Mouse (Mus musculus) cerebellum, adult 11-12 months (tissue): ENCODE measurements around the gene Gpc3.
"Not testable (repeated sequence)": the region's sequence is repeated elsewhere in the genome, so short reads cannot be mapped to it uniquely, and the experiment has no call there.

ENCODE experiments used
- DNase-seq: peaks from one replicate; pipeline ENCODE4 v3.0.0; 2022

Gpc3 gene

DNA sequence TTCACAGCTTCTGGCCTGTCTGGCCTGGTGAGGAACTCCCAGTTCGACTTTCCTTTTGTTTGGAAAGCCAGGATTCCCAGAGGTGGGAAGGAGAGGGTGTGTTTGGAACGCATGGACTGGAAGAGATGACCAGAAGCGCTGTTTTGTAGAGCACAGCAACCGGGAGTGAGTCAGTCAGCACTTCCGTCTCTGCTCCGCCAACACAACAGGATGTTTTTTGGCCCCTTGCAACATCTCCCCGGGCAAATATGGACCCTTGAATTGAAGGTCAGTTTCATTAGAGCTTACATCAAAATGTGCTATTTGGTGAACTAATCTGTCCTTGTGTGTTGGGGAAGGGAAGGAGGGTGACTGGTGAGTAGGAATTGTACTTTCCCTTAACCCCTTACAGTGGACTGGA lies 340.7 kb downstream of the Gpc3 start:
- DNase-seq = no peak

DNA sequence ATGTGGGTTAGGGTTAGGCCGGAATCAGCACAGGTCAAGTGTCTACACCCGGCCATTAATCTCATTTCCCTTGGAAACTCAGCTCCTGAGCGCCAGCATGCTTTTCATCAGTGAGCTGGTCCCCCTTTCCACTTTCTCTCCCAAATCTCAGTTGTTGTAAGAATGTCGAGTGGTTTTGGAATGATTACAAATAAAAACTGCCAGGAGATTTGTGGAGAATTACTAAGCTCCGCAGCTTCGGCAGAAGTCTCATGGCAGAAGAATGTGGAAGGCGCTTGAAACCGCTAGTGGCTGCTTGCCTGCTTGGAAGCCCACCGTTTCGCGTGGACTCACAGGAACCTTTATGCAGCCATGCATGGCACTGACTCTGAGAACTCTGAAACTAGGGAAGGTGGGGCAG lies 351.8 kb downstream of the Gpc3 start:
- no peak for DNase-seq

- DNase-seq = no peak
These were observed 352.2 kb downstream of the Gpc3 start for GRCm38 (mm10) chrX:52261546-52261945.

DNA sequence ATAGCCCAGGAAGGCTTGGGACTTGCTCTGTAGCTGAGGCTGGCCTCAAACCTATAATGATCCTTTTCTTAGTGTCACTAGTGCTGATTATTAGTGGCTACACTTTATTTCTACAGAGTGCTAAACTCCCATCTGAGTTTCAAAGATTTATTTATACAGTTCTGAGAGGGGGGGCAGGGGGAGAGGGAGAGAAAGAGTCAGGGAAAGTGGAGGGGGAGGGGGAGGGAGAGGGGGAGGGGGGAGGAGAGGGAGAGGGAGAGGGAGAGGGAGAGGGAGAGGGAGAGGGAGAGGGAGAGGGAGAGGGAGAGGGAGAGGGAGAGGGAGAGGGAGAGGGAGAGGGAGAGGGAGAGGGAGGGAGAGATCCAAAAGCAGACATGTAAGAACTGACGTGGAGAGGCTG lies 354.0 kb downstream of the Gpc3 start:
- not testable (repeated sequence) for DNase-seq

- DNase-seq = no peak
These were observed 359.2 kb downstream of the Gpc3 start for GRCm38 (mm10) chrX:52254526-52254925.

DNA sequence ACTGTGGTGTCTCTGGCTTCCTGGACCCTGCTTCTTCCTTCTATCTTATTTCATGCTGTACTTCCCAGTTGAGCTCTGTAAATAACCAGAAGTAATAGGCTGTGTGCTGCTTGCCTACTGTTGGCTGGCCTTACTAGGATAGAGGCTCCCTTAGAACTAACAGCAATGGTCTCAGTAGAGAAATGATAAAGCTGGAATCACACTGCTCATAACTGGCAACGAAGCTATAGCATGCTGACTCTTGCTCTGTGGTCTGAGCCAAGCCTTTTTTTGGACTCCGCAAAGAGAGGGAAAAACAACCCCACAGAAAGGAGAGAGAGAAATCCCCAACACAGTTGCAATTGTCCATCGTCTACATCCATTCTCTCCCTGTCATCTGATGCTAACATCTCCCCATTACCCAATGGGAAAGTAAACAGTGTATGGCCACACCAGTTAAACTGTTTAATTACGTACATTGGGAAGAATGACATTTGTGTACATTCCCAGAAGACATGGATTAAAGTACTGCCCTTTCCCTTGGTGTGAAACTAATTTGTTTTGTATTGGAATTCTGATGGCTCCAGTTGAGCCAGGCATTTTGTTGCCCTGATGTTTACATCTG lies 368.0 kb downstream of the Gpc3 start:
- no peak for DNase-seq

GRCm38 (mm10) chrX:52237470-52237869 lies 376.3 kb downstream of the Gpc3 start:
- DNase-seq = no peak

DNA sequence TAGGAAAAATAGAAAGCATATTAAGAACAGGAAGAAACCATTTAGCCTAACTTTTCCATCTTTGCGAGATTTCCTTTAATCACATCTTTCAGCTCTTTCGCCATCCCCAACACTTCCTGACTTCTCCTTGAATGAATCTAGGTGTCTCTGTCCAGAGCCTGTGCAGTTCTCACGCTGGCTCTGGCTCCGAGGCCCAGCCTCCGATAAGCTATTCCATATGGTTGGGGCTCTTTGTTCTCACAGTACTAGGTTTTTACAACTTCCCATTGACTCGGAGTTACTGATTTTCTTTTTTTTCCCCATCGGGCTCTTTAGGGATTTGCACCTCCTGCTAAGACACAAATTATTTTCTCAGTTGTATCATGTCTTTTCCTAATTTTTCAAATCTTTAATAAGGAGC lies 381.8 kb downstream of the Gpc3 start:
- no peak for DNase-seq

GRCm38 (mm10) chrX:52230711-52231110 lies 383.0 kb downstream of the Gpc3 start:
- no peak for DNase-seq
